Mouse (Mus musculus) midbrain, postnatal 0 days (tissue): ENCODE results near the gene Itm2b. TPM values are rescaled to one million over a fixed set of nuclear protein-coding genes. Genes with fewer than 3 reads are reported as not detected.

Source experiments
- ATAC-seq: fragments of 200-750 bp; cut with Nextera tagmentation; 2 replicates; pipeline ENCODE4 v1.8.0; 2017; ENCODE audit warnings: moderate number of reproducible peaks, mild to moderate bottlenecking, moderate TSS enrichment, moderate library complexity; ENCODE audit not compliant: low FRiP score
- DNase-seq: peaks from one replicate; pipeline ENCODE4 v3.0.0-alpha.2; 2015; ENCODE audit warnings: low spot score
- H3K27ac ChIP-seq: fragments of 300-500 bp; sonication (generic); 2 replicates; pipeline ENCODE4 v1.5.1; 2014; ENCODE audit warnings: low read depth, mild to moderate bottlenecking, low read length, mixed read lengths
- H3K27me3 ChIP-seq: fragments of 300-500 bp; sonication (generic); 2 replicates; pipeline ENCODE4 v1.6.1; 2014; ENCODE audit warnings: low read length, control low read depth, mixed read lengths; ENCODE audit not compliant: insufficient read depth
- H3K36me3 ChIP-seq: fragments of 300-500 bp; sonication (generic); 2 replicates; pipeline ENCODE4 v1.6.1; 2014; ENCODE audit warnings: low read length, control low read depth, mixed read lengths; ENCODE audit not compliant: insufficient read depth
- H3K4me1 ChIP-seq: fragments of 300-500 bp; sonication (generic); 2 replicates; pipeline ENCODE4 v1.6.1; 2014; ENCODE audit warnings: mild to moderate bottlenecking, control low read depth, antibody characterized with exemption, low read length, mixed read lengths; ENCODE audit not compliant: insufficient read depth
- H3K4me2 ChIP-seq: fragments of 300-500 bp; sonication (generic); 2 replicates; pipeline ENCODE4 v1.6.1; 2014; ENCODE audit warnings: low read depth, mild to moderate bottlenecking, low read length, mixed read lengths; ENCODE audit not compliant: poor library complexity, severe bottlenecking
- H3K4me3 ChIP-seq: fragments of 300-500 bp; sonication (generic); 2 replicates; pipeline ENCODE4 v1.5.1; 2014; ENCODE audit warnings: low read depth, mild to moderate bottlenecking, low read length, moderate library complexity
- H3K9ac ChIP-seq: fragments of 300-500 bp; sonication (generic); replicated peaks from 2 replicates; pipeline ENCODE4 v1.6.1; 2014; ENCODE audit warnings: mild to moderate bottlenecking, low read length, moderate library complexity, mixed read lengths; ENCODE audit not compliant: poor library complexity, severe bottlenecking
- H3K9me3 ChIP-seq: fragments of 300-500 bp; sonication (generic); 2 replicates; pipeline ENCODE4 v1.6.1; 2016; ENCODE audit warnings: low read length, control low read depth
- CTCF ChIP-seq: IDR thresholded peaks from 2 replicates; pipeline ENCODE4 v1.5.1; 2016; ENCODE audit warnings: antibody characterized with exemption, mild to moderate bottlenecking
- WGBS: fragments of 180-500 bp; shearing (Covaris S2); extraction: QIAGEN DNeasy Blood & Tissue Kit; methylation state at CpG from one replicate; pipeline ENCODE4 v1.1.7; 2014; 5-methylcytosine and 5-hydroxymethylcytosine counted together
- polyA plus RNA-seq: library from polyadenylated mRNA; unstranded; fragments of >200 nt; fragmentation: Nextera tagmentation; extraction: Ambion mirVana; gene quantifications from 2 replicates; pipeline ENCODE4 v1.2.1, GENCODE M21; 2015
- total RNA-seq: library from RNA; depleted of rRNA; stranded (reverse); fragments of >200 nt; gene quantifications from 2 replicates; pipeline ENCODE4 v1.2.3, GENCODE M21; 2014

Itm2b gene
- total and polyA plus RNA-seq, 2 experiments from 2014 or later: 427 to 855 TPM

- Histone ChIP-seq H3K4me2 (no peak overlapping the region), H3K27ac (no peak overlapping the region), H3K9ac (no peak overlapping the region), H3K9me3 (no peaks in the 10 kb centered on the region), H3K36me3 (no peaks in the 10 kb centered on the region), H3K4me1 (peaks cover 3% of the 10 kb centered on the region; the same call in 1 of the 2 replicates), H3K27me3 (no peaks in the 10 kb centered on the region), H3K4me3 (no peak overlapping the region)
- WGBS: 73% methylated on average over 11 of the region's 11 CpGs
- DNase-seq (no peak), ATAC-seq (no peak)
- TF ChIP-seq CTCF: no peak
Observed at GRCm38 (mm10) chr14:73374315-73374890, 10.7 kb downstream of the Itm2b start.

GRCm38 (mm10) chr14:73373606-73374005 is 11.5 kb downstream of the Itm2b start:
- ATAC-seq (no peak), DNase-seq (no peak)
- no peaks in the 10 kb centered on the region for H3K36me3 ChIP-seq
- peaks cover 3% of the 10 kb centered on the region; the same call in 1 of the 2 replicates for H3K4me1 ChIP-seq
- TF ChIP-seq CTCF: no peak
- 79% methylated on average over 8 of the region's 8 CpGs for WGBS
- H3K9ac ChIP-seq: no peak overlapping the region
- H3K27me3 ChIP-seq: no peaks in the 10 kb centered on the region
- H3K4me3 ChIP-seq: no peak overlapping the region
- no peaks in the 10 kb centered on the region for H3K9me3 ChIP-seq
- H3K4me2 ChIP-seq: no peak overlapping the region
- no peak overlapping the region for H3K27ac ChIP-seq

GRCm38 (mm10) chr14:73372990-73373389 is 12.1 kb downstream of the Itm2b start:
- no peaks in the 10 kb centered on the region for H3K9me3 ChIP-seq
- WGBS: 88% methylated on average over 4 of the region's 4 CpGs

GRCm38 (mm10) chr14:73371577-73371976 is 13.5 kb downstream of the Itm2b start:
- no peak overlapping the region for H3K4me2 ChIP-seq
- H3K27me3 ChIP-seq: no peaks in the 10 kb centered on the region
- 93% methylated on average over 4 of the region's 4 CpGs for WGBS

More at GRCm38 (mm10) chr14:73372990-73373389, 12.1 kb downstream of the Itm2b start:
- Histone ChIP-seq H3K9ac (no peak overlapping the region), H3K4me1 (peaks cover 3% of the 10 kb centered on the region; the same call in 1 of the 2 replicates), H3K4me2 (no peak overlapping the region), H3K27ac (no peak overlapping the region), H3K27me3 (no peaks in the 10 kb centered on the region), H3K36me3 (peaks cover 5% of the 10 kb centered on the region; the same call in 1 of the 2 replicates), H3K4me3 (no peak overlapping the region)
- no peak for TF ChIP-seq CTCF
- DNase-seq (no peak), ATAC-seq (no peak)

GRCm38 (mm10) chr14:73370695-73371372 is 14.3 kb downstream of the Itm2b start:
- Histone ChIP-seq H3K27ac (no peak overlapping the region), H3K4me3 (no peak overlapping the region), H3K4me2 (no peak overlapping the region), H3K36me3 (peaks cover 15% of the 10 kb centered on the region), H3K27me3 (no peaks in the 10 kb centered on the region), H3K9me3 (no peaks in the 10 kb centered on the region), H3K9ac (no peak overlapping the region), H3K4me1 (peaks cover 3% of the 10 kb centered on the region; the same call in 1 of the 2 replicates)
- 80% methylated on average over 23 of the region's 23 CpGs for WGBS
- no peak for DNase-seq
- ATAC-seq: no peak
- TF ChIP-seq CTCF: no peak

More at GRCm38 (mm10) chr14:73371577-73371976, 13.5 kb downstream of the Itm2b start:
- TF ChIP-seq CTCF: no peak
- peaks cover 3% of the 10 kb centered on the region; the same call in 1 of the 2 replicates for H3K4me1 ChIP-seq
- no peak overlapping the region for H3K9ac ChIP-seq
- DNase-seq: no peak
- no peaks in the 10 kb centered on the region for H3K9me3 ChIP-seq
- peaks cover 10% of the 10 kb centered on the region; the same call in 1 of the 2 replicates for H3K36me3 ChIP-seq
- ATAC-seq: no peak
- no peak overlapping the region for H3K27ac ChIP-seq
- H3K4me3 ChIP-seq: no peak overlapping the region

- Histone ChIP-seq H3K27me3 (no peaks in the 10 kb centered on the region), H3K9ac (no peak overlapping the region), H3K9me3 (no peaks in the 10 kb centered on the region), H3K4me3 (no peak overlapping the region), H3K4me2 (no peak overlapping the region), H3K4me1 (peaks cover 3% of the 10 kb centered on the region; the same call in 1 of the 2 replicates), H3K27ac (no peak overlapping the region), H3K36me3 (peaks cover 17% of the 10 kb centered on the region)
- no peak for TF ChIP-seq CTCF
- 80% methylated on average over 11 of the region's 11 CpGs for WGBS
- no peak for ATAC-seq
- DNase-seq: no peak
Observed at GRCm38 (mm10) chr14:73370078-73370670, 14.9 kb downstream of the Itm2b start.
